Mouse (Mus musculus): Measurements from ENCODE around the gene Sox18.

Gene Sox18

GRCm38 (mm10) chr2:181671326-181671725 is at the start of gene Sox18:
Gene Sox18, minus strand, starts transcription at chr2:181671640.
- DNase-seq (ENCODE audit: low read depth): no peak

GRCm38 (mm10) chr2:181721200-181721599 is 49.8 kb upstream of the Sox18 start:
- no peak for DNase-seq (ENCODE audit: low read depth)

GRCm38 (mm10) chr2:181720061-181720460 is 48.6 kb upstream of the Sox18 start:
- no peak for DNase-seq (ENCODE audit: low read depth)

- no peak for DNase-seq (ENCODE audit: low read depth)
These were observed 45.6 kb upstream of the Sox18 start for GRCm38 (mm10) chr2:181716991-181717390.

- DNase-seq (ENCODE audit: low read depth): no peak
These were observed 43.9 kb upstream of the Sox18 start for GRCm38 (mm10) chr2:181715382-181715781.

- DNase-seq (ENCODE audit: low read depth): no peak
These were observed 43.5 kb upstream of the Sox18 start, which contains the start of gene Oprl1 for GRCm38 (mm10) chr2:181714903-181715326. Gene Oprl1, plus strand, starts transcription at chr2:181715016.

GRCm38 (mm10) chr2:181713749-181714148 is 42.3 kb upstream of the Sox18 start:
- DNase-seq (ENCODE audit: low read depth): no peak

- peak; percentile 8 for DNase-seq (ENCODE audit: low read depth)
These were observed 35.2 kb upstream of the Sox18 start for GRCm38 (mm10) chr2:181706668-181707067.

- DNase-seq (ENCODE audit: low read depth): no peak
These were observed 26.8 kb upstream of the Sox18 start, which contains the start of gene Lkaaear1 for GRCm38 (mm10) chr2:181698241-181698640. Gene Lkaaear1, minus strand, starts transcription at chr2:181698442.

GRCm38 (mm10) chr2:181696801-181697420 is 25.5 kb upstream of the Sox18 start:
- DNase-seq (ENCODE audit: low read depth): no peak

- DNase-seq (ENCODE audit: low read depth): no peak
These were observed 24.3 kb upstream of the Sox18 start for GRCm38 (mm10) chr2:181695776-181696175.

- no peak for DNase-seq (ENCODE audit: low read depth)
These were observed 23.1 kb upstream of the Sox18 start for GRCm38 (mm10) chr2:181694581-181694980.

GRCm38 (mm10) chr2:181693339-181694280 is 22.2 kb upstream of the Sox18 start, which contains the start of gene Rgs19:
Gene Rgs19, minus strand, starts transcription at chr2:181693977.
- peak; percentile 54 for DNase-seq (ENCODE audit: low read depth)

- DNase-seq (ENCODE audit: low read depth): no peak
These were observed 20.9 kb upstream of the Sox18 start for GRCm38 (mm10) chr2:181692304-181692703.

- no peak for DNase-seq (ENCODE audit: low read depth)
These were observed 20.1 kb upstream of the Sox18 start for GRCm38 (mm10) chr2:181691571-181691970.

GRCm38 (mm10) chr2:181691083-181691482 is 19.6 kb upstream of the Sox18 start:
- no peak for DNase-seq (ENCODE audit: low read depth)

- DNase-seq (ENCODE audit: low read depth): no peak
These were observed 18.2 kb upstream of the Sox18 start for GRCm38 (mm10) chr2:181689466-181690160.

- DNase-seq (ENCODE audit: low read depth): no peak
These were observed 16.1 kb upstream of the Sox18 start for GRCm38 (mm10) chr2:181687586-181687985.

- no peak for DNase-seq (ENCODE audit: low read depth)
These were observed 14.2 kb upstream of the Sox18 start for GRCm38 (mm10) chr2:181685686-181686085.

GRCm38 (mm10) chr2:181684713-181685112 is 13.3 kb upstream of the Sox18 start:
- DNase-seq (ENCODE audit: low read depth): no peak

GRCm38 (mm10) chr2:181683381-181683780 is 11.9 kb upstream of the Sox18 start:
- DNase-seq (ENCODE audit: low read depth): no peak

GRCm38 (mm10) chr2:181681978-181682377 is 10.5 kb upstream of the Sox18 start:
- DNase-seq (ENCODE audit: low read depth): no peak

Measured in fibroblast of lung, adult 2 months (primary cell).